Mouse (Mus musculus) embryonic fibroblast, embryonic 13.5 days (primary cell): ENCODE results near the gene Adamts3. TPM values are rescaled to one million over a fixed set of nuclear protein-coding genes. Genes with fewer than 3 reads are reported as not detected.

Source experiments
- H3K27ac ChIP-seq: 2 replicates; pipeline ENCODE4 v1.5.1; 2012; ENCODE audit warnings: low read length, control low read depth, inconsistent platforms; ENCODE audit not compliant: insufficient read depth
- H3K4me1 ChIP-seq: 2 replicates; pipeline ENCODE4 v1.6.1; 2011; ENCODE audit warnings: low read length; ENCODE audit not compliant: control insufficient read depth, insufficient read depth
- H3K4me3 ChIP-seq: 2 replicates; pipeline ENCODE4 v1.5.1; 2011; ENCODE audit warnings: mild to moderate bottlenecking, control low read depth, low read length; ENCODE audit not compliant: insufficient read depth
- CTCF ChIP-seq: IDR thresholded peaks from 2 replicates; pipeline ENCODE4 v1.5.1; 2011; ENCODE audit warnings: mild to moderate bottlenecking, control low read depth, low read length, moderate library complexity, borderline replicate concordance; ENCODE audit not compliant: insufficient read depth
- POLR2A ChIP-seq: IDR thresholded peaks from 2 replicates; pipeline ENCODE4 v1.6.1; 2011; ENCODE audit warnings: low read depth, mild to moderate bottlenecking, control low read depth, low read length, moderate library complexity
- polyA plus RNA-seq: library from polyadenylated mRNA; stranded (reverse); fragments of >200 nt; gene quantifications from 2 replicates; pipeline ENCODE4 v1.2.4, GENCODE M21; 2011; ENCODE audit warnings: low read depth; ENCODE audit not compliant: missing spikeins, insufficient read length

Adamts3 gene
- 2.7 and 5.1 TPM in 2 replicates for polyA plus RNA-seq

DNA sequence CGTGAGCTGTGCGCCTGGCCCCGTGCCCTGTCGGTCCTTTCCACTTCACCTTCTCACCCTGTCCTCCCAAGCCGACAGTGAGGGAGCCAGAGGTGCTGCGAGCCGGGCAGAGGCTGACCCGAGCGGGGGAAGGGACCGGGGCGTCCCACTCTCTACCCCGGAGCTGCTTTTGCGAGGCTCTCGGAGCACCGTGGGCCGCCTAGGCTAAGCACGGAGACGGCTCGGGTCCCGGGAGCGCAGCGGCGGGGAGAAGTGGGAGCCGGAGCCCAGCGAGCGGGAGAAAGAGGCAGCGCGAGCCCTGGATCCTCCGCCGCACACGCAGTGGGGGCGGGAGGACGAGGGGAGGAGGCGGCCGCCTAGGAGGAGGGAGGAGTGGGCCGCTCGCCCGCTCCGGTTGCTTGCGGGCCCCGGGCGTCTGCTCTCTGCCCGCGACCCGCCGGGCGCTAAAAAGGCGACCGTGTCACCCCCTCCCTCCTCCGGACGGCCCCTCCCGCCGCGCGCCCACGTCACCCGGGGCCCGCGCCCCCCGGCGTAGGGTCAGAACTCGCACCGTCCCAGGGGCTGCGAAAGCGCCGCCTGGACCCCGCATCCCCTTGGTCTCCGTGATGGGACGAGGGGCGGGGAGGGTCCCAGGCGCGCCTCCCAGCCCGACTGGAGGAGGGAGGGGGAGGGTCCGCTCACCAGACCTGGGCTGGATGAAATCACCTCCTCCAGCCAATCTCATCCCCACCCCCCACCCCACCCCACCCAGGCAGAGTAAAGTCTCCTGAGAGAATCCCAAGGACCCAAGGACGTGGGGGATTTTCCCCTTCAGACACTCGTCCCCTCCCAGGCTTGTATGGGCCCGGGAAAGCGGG lies at the start of gene Adamts3:
Gene Adamts3, minus strand, starts transcription at position 284 of the 857 bp plus-strand sequence.
- TF ChIP-seq POLR2A (no peak), CTCF (no peak)
- Histone ChIP-seq H3K4me3 (peak within 1 kb of the TSS; percentile 49), H3K27ac (no peak within 1 kb of the TSS), H3K4me1 (no peaks in the 10 kb centered on the region)

- no peak for TF ChIP-seq POLR2A
- no peak for TF ChIP-seq CTCF
- no peak overlapping the region for H3K4me3 ChIP-seq
- no peak overlapping the region for H3K27ac ChIP-seq
- no peaks in the 10 kb centered on the region for H3K4me1 ChIP-seq
These were observed 48.4 kb upstream of the Adamts3 start for GRCm38 (mm10) chr5:89931511-89931910.

- no peak overlapping the region for H3K27ac ChIP-seq
- H3K4me3 ChIP-seq: no peak overlapping the region
- H3K4me1 ChIP-seq: no peaks in the 10 kb centered on the region
- TF ChIP-seq POLR2A: no peak
- TF ChIP-seq CTCF: no peak
These were observed 29.2 kb upstream of the Adamts3 start for GRCm38 (mm10) chr5:89912359-89912758.

DNA sequence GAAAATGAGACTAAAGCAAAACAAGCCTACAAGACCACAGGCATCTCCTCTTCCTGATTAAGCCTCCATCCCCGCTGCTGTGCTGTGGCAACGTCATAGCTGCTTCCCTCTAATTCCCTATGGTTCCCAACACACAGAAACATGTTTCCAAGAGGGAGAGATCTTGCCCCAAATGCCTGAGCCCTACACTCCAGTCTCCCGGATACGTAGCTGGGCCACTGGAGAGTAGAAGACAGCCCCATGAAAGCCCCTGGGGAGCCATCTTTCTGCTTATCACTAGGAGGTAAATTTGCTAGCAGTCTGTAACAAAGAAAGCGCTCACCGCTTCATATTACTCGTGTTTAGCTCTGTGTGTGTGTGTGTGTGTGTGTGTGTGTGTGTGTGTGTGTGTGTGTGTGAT lies 28.8 kb upstream of the Adamts3 start:
- Histone ChIP-seq H3K4me1 (no peaks in the 10 kb centered on the region), H3K27ac (no peak overlapping the region), H3K4me3 (no peak overlapping the region)
- TF ChIP-seq POLR2A (no peak), CTCF (no peak)

DNA sequence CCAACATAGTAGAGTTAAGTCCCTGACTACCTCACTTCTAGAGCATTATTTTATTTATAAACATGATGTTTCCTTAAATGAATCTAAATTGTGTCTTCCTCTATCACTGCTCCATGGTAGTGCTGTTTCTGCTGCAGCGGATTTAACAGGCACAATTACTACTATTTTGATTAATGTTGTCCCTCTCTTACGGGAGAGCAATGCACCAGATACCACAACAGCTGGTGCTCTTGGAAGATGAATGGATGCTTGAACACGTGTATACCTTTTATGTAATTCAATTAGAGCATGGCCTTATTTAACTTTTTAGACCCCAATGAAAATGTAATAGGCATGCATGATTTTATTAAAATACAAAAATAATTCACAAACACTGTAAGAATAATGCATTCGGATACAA lies 28.4 kb upstream of the Adamts3 start:
- TF ChIP-seq CTCF: no peak
- no peak for TF ChIP-seq POLR2A
- Histone ChIP-seq H3K4me3 (no peak overlapping the region), H3K27ac (no peak overlapping the region), H3K4me1 (no peaks in the 10 kb centered on the region)

DNA sequence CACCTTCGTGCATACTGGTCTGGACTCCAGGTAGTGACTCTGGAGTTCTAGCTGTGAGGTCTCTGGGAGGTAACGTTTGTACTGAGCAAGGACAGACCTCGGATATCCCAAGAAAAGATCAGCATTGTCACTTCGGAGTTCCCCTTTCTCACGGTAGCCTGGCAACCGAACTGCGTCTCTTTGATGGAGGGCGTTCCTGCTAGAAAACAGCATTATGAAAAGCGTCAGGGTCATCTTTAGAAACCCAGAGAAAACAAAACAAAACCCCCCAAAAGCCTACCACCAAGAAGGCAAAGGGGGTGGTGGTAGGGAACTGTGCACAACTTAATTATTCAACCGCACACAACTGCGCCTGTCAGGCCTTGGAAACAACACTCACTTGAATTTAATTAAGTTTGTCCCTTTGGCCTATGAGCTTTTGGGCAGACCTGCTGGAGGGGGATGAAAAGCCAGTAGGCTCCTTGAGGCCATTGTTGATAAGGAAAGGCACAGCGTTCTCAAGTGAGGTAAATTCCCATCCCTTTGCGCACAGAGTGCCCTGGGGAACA lies 23.8 kb upstream of the Adamts3 start:
- Histone ChIP-seq H3K4me3 (no peak overlapping the region), H3K27ac (no peak overlapping the region), H3K4me1 (no peaks in the 10 kb centered on the region)
- no peak for TF ChIP-seq CTCF
- no peak for TF ChIP-seq POLR2A

GRCm38 (mm10) chr5:89901026-89901425 lies 17.9 kb upstream of the Adamts3 start:
- Histone ChIP-seq H3K4me1 (no peaks in the 10 kb centered on the region), H3K4me3 (no peak overlapping the region), H3K27ac (no peak overlapping the region)
- TF ChIP-seq CTCF (no peak), POLR2A (no peak)

GRCm38 (mm10) chr5:89897495-89897894 lies 14.4 kb upstream of the Adamts3 start:
- H3K4me1 ChIP-seq: no peaks in the 10 kb centered on the region
- TF ChIP-seq POLR2A (no peak), CTCF (no peak)
- no peak overlapping the region for H3K4me3 ChIP-seq
- H3K27ac ChIP-seq: no peak overlapping the region

DNA sequence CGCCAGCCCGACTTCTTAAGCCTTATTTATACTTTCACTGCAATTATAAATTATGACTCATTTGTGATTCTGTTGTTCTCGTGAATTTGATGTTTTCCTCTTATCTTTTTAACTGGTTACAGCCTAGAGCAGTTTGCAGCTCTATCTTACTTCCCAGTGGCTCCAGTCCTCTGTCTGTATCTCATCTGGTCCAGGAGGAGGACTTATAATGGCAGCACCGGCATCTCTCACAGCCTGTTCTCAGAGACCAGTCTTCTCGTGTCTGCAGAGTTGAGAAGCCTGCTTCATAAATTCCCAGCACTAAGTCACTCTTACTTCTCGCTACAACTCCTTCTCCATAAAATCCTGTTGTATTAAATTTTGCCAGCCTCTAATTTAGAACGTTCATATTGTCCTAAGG lies 12.4 kb upstream of the Adamts3 start:
- no peak for TF ChIP-seq POLR2A
- no peak for TF ChIP-seq CTCF
- no peak overlapping the region for H3K27ac ChIP-seq
- H3K4me1 ChIP-seq: no peaks in the 10 kb centered on the region
- H3K4me3 ChIP-seq: no peak overlapping the region

DNA sequence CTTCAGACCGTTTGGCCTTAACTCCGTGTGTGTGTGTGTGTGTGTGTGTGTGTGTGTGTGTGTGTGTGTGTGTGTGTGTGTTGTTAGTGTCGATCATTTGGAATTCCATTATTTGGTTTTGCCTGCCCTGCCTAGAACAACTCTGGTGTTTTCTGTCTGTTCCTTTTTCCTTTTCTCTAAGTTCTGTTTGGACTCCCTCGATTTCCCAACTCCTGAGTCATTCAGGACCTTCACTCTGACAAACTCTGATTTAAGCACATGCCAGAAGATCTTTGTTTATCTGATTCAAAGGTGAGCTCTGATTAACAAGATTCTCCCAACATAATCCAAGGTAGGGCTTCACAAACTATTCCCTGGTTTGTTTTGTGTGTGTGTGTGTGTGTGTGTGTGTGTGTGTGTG lies 1.9 kb upstream of the Adamts3 start:
- TF ChIP-seq CTCF (no peak), POLR2A (no peak)
- no peak overlapping the region for H3K27ac ChIP-seq

More for the DNA sequence above, 1.9 kb upstream of the Adamts3 start:
- Histone ChIP-seq H3K4me1 (no peaks in the 10 kb centered on the region), H3K4me3 (no peak overlapping the region)
